Mouse (Mus musculus) hindbrain, embryonic 14.5 days (tissue): ENCODE results near the gene Nosip. TPM values are rescaled to one million over a fixed set of nuclear protein-coding genes. Genes with fewer than 3 reads are reported as not detected.

ENCODE experiments used
- ATAC-seq: fragments of 200-750 bp; cut with Nextera tagmentation; 2 replicates; pipeline ENCODE4 v1.8.0; 2017; ENCODE audit warnings: moderate number of reproducible peaks, mild to moderate bottlenecking, moderate TSS enrichment, moderate library complexity; ENCODE audit not compliant: low FRiP score
- DNase-seq: peaks from one replicate; pipeline ENCODE4 v3.0.0-alpha.2; 2015; ENCODE audit warnings: low spot score
- H3K27ac ChIP-seq: fragments of 300-500 bp; sonication (generic); 2 replicates; pipeline ENCODE4 v1.5.1; 2014; ENCODE audit warnings: mild to moderate bottlenecking, moderate library complexity
- H3K27me3 ChIP-seq: fragments of 300-500 bp; sonication (generic); 2 replicates; pipeline ENCODE4 v1.6.1; 2014; ENCODE audit warnings: mild to moderate bottlenecking, low read length, mixed read lengths; ENCODE audit not compliant: control insufficient read depth, insufficient read depth
- H3K36me3 ChIP-seq: fragments of 300-500 bp; sonication (generic); replicated peaks from 2 replicates; pipeline ENCODE4 v1.6.1; 2014; ENCODE audit not compliant: control insufficient read depth, insufficient read depth
- H3K4me1 ChIP-seq: fragments of 300-500 bp; sonication (generic); replicated peaks from 2 replicates; pipeline ENCODE4 v1.6.1; 2014; ENCODE audit warnings: antibody characterized with exemption, low read length, mixed read lengths; ENCODE audit not compliant: control insufficient read depth, insufficient read depth
- H3K4me2 ChIP-seq: fragments of 300-500 bp; sonication (generic); replicated peaks from 2 replicates; pipeline ENCODE4 v1.6.1; 2014; ENCODE audit warnings: mild to moderate bottlenecking, moderate library complexity
- H3K4me3 ChIP-seq: fragments of 300-500 bp; sonication (generic); replicated peaks from 2 replicates; pipeline ENCODE4 v1.5.1; 2014; ENCODE audit warnings: mild to moderate bottlenecking, low read length
- H3K9ac ChIP-seq: fragments of 300-500 bp; sonication (generic); 2 replicates; pipeline ENCODE4 v1.6.1; 2014
- H3K9me3 ChIP-seq: fragments of 300-500 bp; sonication (generic); 2 replicates; pipeline ENCODE4 v1.6.1; 2016; ENCODE audit warnings: low read length; ENCODE audit not compliant: control insufficient read depth
- whole genome bisulfite sequencing: fragments of 180-500 bp; shearing (Covaris S2); extraction: QIAGEN DNeasy Blood & Tissue Kit; methylation state at CpG from one replicate; pipeline ENCODE4 v1.1.7; 2014; 5-methylcytosine and 5-hydroxymethylcytosine counted together
- polyA plus RNA-seq: library from polyadenylated mRNA; unstranded; fragments of >200 nt; fragmentation: Nextera tagmentation; extraction: Ambion mirVana; gene quantifications from 2 replicates; pipeline ENCODE4 v1.2.1, GENCODE M21; 2014

The Nosip gene
- polyA plus RNA-seq, 1 experiment from 2014 or later, result 62.1 TPM

DNA sequence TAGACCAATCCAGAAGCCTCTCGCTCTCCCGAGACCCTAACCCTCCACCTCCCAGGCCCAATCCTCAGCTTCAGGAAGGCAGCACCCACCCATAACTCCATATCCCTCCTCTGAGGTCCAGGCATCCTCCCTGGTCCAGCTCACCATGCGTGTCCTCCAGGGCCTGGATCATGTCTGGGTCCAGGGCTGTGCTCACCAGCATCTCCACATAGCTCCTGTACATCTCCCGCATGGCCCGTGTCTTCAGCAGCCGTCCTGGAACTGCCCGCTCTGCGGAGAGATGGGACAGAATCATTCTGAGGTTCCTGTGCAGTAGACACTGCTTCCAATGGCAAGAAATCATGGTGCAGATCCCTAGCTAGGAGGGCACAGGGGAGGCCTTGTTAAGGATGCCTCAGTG is 31.4 kb upstream of the Nosip start:
- no peak overlapping the region for H3K4me3 ChIP-seq
- no peak overlapping the region for H3K9ac ChIP-seq
- H3K27ac ChIP-seq, result no peak overlapping the region
- DNase-seq (no peak), ATAC-seq (no peak)
- 96% methylated on average over 8 of the region's 8 CpGs for WGBS
- H3K27me3 ChIP-seq, result no peaks in the 10 kb centered on the region
- H3K4me2 ChIP-seq, result no peak overlapping the region
- peaks cover 88% of the 10 kb centered on the region for H3K36me3 ChIP-seq
- H3K4me1 ChIP-seq, result no peaks in the 10 kb centered on the region
- no peaks in the 10 kb centered on the region for H3K9me3 ChIP-seq

DNA sequence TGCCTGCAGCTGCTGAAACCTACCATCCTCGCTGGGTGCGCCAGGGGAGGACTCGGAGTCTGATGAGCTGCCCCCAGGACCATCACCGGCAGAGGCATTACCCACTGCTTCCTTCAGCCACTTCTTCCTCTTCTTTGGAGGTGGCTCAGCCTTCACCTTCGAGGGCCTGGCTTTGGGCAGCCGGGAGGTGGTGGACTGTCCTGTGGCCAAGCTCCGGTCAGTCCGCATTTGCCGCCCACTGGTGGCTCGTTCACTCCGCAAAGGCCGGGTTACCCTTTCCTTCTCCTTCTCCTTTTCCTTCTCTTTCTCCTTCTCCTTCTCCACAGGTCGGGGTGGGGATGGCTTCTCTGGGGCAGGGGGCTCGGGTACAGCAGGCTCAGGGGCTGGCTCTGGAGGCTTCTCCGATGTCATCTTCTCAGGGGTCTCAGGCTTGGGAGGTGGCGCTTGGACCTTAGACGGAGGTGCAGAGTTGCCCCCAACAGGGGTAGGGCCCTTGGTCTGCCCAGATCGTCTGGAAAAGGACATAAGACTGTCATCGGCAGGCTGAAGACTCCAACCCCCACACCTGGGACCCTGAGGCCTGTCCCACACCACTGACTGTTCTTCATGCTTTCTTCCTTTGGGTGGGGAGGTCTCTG is 28.4 kb upstream of the Nosip start:
- 95% methylated on average over 19 of the region's 19 CpGs for WGBS
- no peak for ATAC-seq

DNA sequence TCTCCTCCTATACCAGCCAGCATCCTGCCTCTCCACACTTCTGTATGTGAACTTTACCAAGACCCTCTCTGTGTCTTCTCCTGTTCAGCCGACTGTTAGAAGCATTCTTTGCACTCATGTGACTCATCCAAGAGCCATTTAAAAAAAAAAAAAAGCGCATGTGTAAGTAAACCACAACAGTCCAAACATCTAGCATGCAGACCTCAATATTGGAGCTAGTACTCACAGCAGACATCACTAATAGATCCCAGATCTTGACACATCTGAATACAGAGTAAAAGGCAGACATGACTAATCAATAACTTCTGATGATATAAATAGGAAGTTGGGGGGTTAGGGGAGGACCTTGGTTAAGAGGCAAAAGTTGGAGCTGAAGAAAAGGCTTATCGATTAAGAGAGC is 26.6 kb upstream of the Nosip start:
- no peak for DNase-seq
- WGBS, result 96% methylated on average over 3 of the region's 3 CpGs
- no peak overlapping the region for H3K27ac ChIP-seq
- H3K4me3 ChIP-seq, result no peak overlapping the region
- H3K27me3 ChIP-seq, result no peaks in the 10 kb centered on the region
- H3K4me1 ChIP-seq, result no peaks in the 10 kb centered on the region
- no peak overlapping the region for H3K4me2 ChIP-seq
- no peak overlapping the region for H3K9ac ChIP-seq
- ATAC-seq, result no peak
- no peaks in the 10 kb centered on the region for H3K9me3 ChIP-seq
- peaks cover 98% of the 10 kb centered on the region for H3K36me3 ChIP-seq

More for the DNA sequence above, 28.4 kb upstream of the Nosip start:
- Histone ChIP-seq H3K27ac (no peak overlapping the region), H3K4me2 (no peak overlapping the region), H3K36me3 (peaks cover 98% of the 10 kb centered on the region), H3K9me3 (no peaks in the 10 kb centered on the region), H3K4me3 (no peak overlapping the region), H3K9ac (no peak overlapping the region), H3K4me1 (no peaks in the 10 kb centered on the region), H3K27me3 (no peaks in the 10 kb centered on the region)
- DNase-seq, result no peak

DNA sequence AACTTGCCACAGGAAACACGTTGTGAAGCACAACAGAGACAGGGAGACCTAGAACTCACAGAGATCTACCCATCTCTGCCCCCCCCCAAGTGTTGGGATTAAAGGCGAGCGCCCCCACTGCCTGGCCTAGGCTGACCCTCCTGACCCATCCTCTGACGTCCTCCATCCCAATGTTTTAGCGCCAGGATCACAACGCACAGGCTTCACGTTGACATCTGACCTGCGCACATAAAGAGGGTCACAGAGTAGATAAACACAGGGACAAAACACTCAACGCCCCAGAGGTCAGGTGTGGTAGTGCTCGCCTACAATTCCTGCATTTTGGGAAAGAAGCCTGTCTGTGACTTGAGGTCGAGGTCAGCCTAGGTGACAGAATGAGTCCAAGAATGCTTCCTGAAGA is 25.5 kb upstream of the Nosip start:
- no peak overlapping the region for H3K9ac ChIP-seq
- no peaks in the 10 kb centered on the region for H3K4me1 ChIP-seq
- H3K27ac ChIP-seq, result no peak overlapping the region
- H3K4me3 ChIP-seq, result no peak overlapping the region
- no peak overlapping the region for H3K4me2 ChIP-seq
- H3K36me3 ChIP-seq, result peaks cover 98% of the 10 kb centered on the region
- H3K9me3 ChIP-seq, result no peaks in the 10 kb centered on the region
- 93% methylated on average over 11 of the region's 11 CpGs for WGBS
- H3K27me3 ChIP-seq, result no peaks in the 10 kb centered on the region
- ATAC-seq (no peak), DNase-seq (no peak)

DNA sequence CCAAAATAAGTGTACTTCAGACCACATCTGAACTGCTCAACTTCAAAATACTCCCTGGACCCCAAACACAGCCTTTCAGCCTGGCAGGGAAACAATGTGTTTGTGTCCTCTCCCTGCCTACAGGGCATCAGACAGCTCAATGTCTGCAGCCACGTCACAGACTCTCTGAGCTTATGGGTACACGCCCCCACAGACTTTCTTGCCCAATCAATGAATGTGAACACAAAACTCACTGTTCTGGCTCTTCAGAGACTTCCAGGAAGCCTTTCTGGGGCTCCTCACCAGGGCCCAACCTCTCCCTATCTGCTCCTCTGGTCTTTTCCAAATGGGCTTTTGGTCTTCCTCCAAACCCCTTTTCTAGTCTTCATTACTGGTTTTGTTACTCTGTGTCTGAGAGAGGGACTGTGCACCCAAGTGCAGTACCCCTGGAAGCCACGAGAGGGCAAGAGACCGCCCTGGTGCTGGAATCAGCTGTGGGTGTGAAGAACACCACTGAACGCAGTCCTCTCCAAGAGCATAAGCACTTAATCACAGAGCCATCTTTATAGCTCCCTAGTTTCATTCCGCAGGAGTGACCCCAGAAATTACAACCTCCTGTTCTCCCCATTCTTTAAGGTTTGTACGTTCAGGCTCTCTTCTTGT is 24.4 kb upstream of the Nosip start:
- no peak overlapping the region for H3K4me2 ChIP-seq
- 71% methylated on average over 7 of the region's 7 CpGs for WGBS
- H3K27me3 ChIP-seq, result no peaks in the 10 kb centered on the region
- H3K9me3 ChIP-seq, result no peaks in the 10 kb centered on the region
- H3K27ac ChIP-seq, result no peak overlapping the region
- no peak overlapping the region for H3K9ac ChIP-seq
- ATAC-seq (no peak), DNase-seq (no peak)
- H3K36me3 ChIP-seq, result peaks cover 98% of the 10 kb centered on the region
- no peak overlapping the region for H3K4me3 ChIP-seq
- no peaks in the 10 kb centered on the region for H3K4me1 ChIP-seq

DNA sequence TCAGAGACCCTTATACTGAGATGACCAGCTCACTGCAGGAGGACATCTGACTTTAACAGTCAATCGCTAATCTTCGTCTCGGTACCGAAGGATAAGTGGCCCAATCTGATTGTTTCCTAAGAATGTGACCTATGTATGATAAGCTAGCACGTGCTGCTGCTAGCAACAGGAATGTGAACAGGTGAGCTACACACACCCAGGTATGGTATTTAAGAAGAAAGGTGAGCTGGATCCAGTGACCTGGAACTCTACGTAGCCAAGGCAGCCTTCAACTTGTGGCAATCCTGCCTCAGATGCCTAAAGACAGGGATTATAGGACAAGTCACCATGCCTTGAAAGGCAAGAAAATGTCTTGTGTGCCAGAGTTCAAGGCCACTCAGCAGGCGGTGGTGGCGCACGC is 23.8 kb upstream of the Nosip start:
- no peak for ATAC-seq

DNA sequence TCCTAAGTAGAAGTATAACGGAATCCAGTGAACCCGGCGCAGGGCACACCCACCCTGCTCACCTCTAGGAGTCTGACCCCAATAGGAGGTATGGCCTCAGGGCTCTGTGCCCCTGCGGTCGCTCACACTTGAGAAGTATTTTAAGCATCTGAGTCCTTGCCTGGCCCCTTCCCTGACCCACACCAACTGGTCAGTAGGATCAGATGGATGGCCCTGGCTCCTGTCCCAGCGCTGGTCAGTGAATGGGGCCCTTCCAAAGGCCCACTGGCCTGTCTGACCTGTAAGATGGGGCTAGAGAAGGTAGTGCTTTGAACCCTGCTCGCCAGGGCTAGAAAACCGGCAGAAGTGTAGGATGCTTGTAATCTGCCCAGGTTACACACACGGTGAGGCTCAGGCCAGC is 21.4 kb upstream of the Nosip start:
- H3K9ac ChIP-seq, result no peak overlapping the region
- no peaks in the 10 kb centered on the region for H3K9me3 ChIP-seq
- peaks cover 98% of the 10 kb centered on the region for H3K36me3 ChIP-seq
- no peak overlapping the region for H3K4me3 ChIP-seq
- no peaks in the 10 kb centered on the region for H3K4me1 ChIP-seq
- H3K4me2 ChIP-seq, result no peak overlapping the region
- ATAC-seq (no peak), DNase-seq (no peak)
- no peaks in the 10 kb centered on the region for H3K27me3 ChIP-seq
- H3K27ac ChIP-seq, result no peak overlapping the region
- WGBS, result 92% methylated on average over 9 of the region's 9 CpGs

More for the DNA sequence above, 23.8 kb upstream of the Nosip start:
- Histone ChIP-seq H3K4me1 (no peaks in the 10 kb centered on the region), H3K36me3 (peaks cover 98% of the 10 kb centered on the region), H3K27ac (no peak overlapping the region), H3K9ac (no peak overlapping the region), H3K27me3 (no peaks in the 10 kb centered on the region), H3K4me2 (no peak overlapping the region), H3K9me3 (no peaks in the 10 kb centered on the region), H3K4me3 (no peak overlapping the region)
- WGBS, result 98% methylated on average over 9 of the region's 9 CpGs
- DNase-seq, result no peak

DNA sequence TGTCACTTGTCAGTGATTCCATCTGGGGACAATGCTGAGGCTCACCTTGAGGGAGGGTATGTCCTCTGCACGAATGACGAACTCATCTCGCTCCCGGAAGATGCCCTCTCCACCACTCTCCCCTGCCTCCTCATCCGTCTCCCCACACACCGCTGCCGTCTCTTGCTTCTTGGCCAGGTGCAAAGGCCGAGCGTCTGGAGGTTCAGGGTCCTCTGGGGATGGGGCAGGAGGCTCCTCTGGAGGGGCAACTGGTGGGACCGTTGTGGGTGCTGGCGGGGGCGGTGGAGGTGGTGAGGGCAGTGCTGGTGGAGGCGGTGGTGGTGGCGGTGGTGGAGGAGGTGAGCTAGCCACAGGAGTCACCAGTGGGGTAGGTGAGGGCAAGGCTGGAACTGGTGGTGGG is 18.9 kb upstream of the Nosip start:
- Histone ChIP-seq H3K36me3 (peaks cover 98% of the 10 kb centered on the region), H3K4me3 (no peak overlapping the region), H3K9me3 (no peaks in the 10 kb centered on the region), H3K27me3 (no peaks in the 10 kb centered on the region), H3K27ac (no peak overlapping the region), H3K4me2 (no peak overlapping the region), H3K4me1 (no peaks in the 10 kb centered on the region), H3K9ac (no peak overlapping the region)
- 94% methylated on average over 14 of the region's 14 CpGs for WGBS
- DNase-seq (no peak), ATAC-seq (no peak)

DNA sequence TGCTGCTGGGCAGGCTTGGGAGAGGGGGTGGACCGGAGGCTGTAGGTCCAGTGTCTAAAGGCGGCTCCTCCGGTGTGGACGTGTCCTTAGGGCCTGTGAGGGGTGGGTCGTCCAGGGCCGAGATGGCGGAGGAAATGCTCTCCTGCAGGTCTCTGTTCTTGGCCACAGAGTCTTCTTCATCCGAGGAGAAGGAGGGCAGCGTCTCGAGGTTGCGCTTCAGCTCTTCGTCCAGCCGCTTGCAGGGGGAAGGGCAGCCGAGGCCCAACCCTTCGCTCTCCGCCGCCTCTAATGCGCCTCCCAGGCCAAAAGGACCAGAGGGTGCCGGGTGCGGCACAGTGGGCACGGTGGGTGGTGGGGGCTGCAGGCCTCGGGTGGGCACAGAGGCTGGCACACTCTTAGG is 16.5 kb upstream of the Nosip start:
- DNase-seq, result no peak
- no peak overlapping the region for H3K27ac ChIP-seq
- no peaks in the 10 kb centered on the region for H3K9me3 ChIP-seq
- H3K4me2 ChIP-seq, result no peak overlapping the region
- H3K4me3 ChIP-seq, result no peak overlapping the region
- no peak overlapping the region for H3K9ac ChIP-seq
- H3K36me3 ChIP-seq, result peaks cover 95% of the 10 kb centered on the region
- WGBS, result 92% methylated on average over 22 of the region's 22 CpGs
- no peaks in the 10 kb centered on the region for H3K27me3 ChIP-seq
- no peak for ATAC-seq
- H3K4me1 ChIP-seq, result peaks cover 5% of the 10 kb centered on the region
